In genomic region chr5:136449801-136450200, GRCm38 (mm10) we compare ENCODE assay signal across 18 mouse cellular contexts.
A peak's percentile ranks its signal among the peaks of the same experiment; 100 is the strongest.
DNase-seq lines count a peak whose midpoint lies in the region; ATAC-seq and TF ChIP-seq lines count a peak whose summit lies in the region.
"Had no signal": no experiment of that assay in that cellular context is flagged by ENCODE, and none has a peak within 500 bp of the region (broad histone marks: within the 10 kb centered on the region; RNA-seq: fewer than 3 reads in every experiment).

No protein-coding gene starts in this region.

- ATAC-seq in intestine, postnatal 0 days: peak; percentile 43; the same call in 1 of the 2 replicates
- no peak for ATAC-seq in intestine, embryonic 16.5 days
- ATAC-seq in liver, embryonic 16.5 days (ENCODE audit: low read depth): 0 out of 2 replicates have a peak, but pooled peaks have one; percentile 16
- ATAC-seq in midbrain, embryonic 14.5 days (ENCODE audit: low FRiP score, low TSS enrichment): no peak
- no peak for ATAC-seq in hindbrain, postnatal 0 days
- ATAC-seq: forebrain, postnatal 0 days; hindbrain, embryonic 16.5 days had no signal

- peak; percentile 30 for DNase-seq in c-Kit-positive CD71-positive TER-119-negative erythroid progenitor cells, embryonic 14.5 days (ENCODE audit: low read depth)
- peak; percentile 86 for DNase-seq in thymus, postnatal 14 days
- no peak for DNase-seq in midbrain, embryonic 14.5 days
- no peak for DNase-seq in testis, postnatal 14 days (ENCODE audit: low spot score)
- DNase-seq in hindbrain, postnatal 0 days (ENCODE audit: low spot score): no peak
- DNase-seq: adrenal gland, adult 2 months; cerebellum, postnatal 25 days; forebrain, postnatal 0 days; gastrocnemius, postnatal 10 days; lung, postnatal 10 days; right cerebral cortex, postnatal 14 days had no signal

- H3K27ac ChIP-seq in intestine, postnatal 0 days (ENCODE audit: low read depth, low read length): no peak overlapping the region
- no peak overlapping the region for H3K27ac ChIP-seq in intestine, embryonic 16.5 days (ENCODE audit: low read length)
- no peak overlapping the region for H3K27ac ChIP-seq in liver, embryonic 16.5 days (ENCODE audit: low read length)
- H3K27ac ChIP-seq in midbrain, embryonic 14.5 days (replicated peaks; ENCODE audit: low read depth, low read length): no peak overlapping the region
- no peak overlapping the region for H3K27ac ChIP-seq in hindbrain, postnatal 0 days
- H3K27ac ChIP-seq: kidney, postnatal 0 days; limb, embryonic 10.5 days had no signal

- no peaks in the 10 kb centered on the region for H3K36me3 ChIP-seq in intestine, postnatal 0 days (ENCODE audit: control insufficient read depth, insufficient read depth)
- no peaks in the 10 kb centered on the region for H3K36me3 ChIP-seq in intestine, embryonic 16.5 days (ENCODE audit: control insufficient read depth, insufficient read depth, low read length)
- H3K36me3 ChIP-seq in liver, embryonic 16.5 days (ENCODE audit: control insufficient read depth, insufficient read depth): no peaks in the 10 kb centered on the region
- H3K36me3 ChIP-seq in midbrain, embryonic 14.5 days (ENCODE audit: control insufficient read depth, insufficient read depth, low read length): no peaks in the 10 kb centered on the region
- no peaks in the 10 kb centered on the region for H3K36me3 ChIP-seq in hindbrain, postnatal 0 days (ENCODE audit: insufficient read depth, low read length)

- no peak overlapping the region for H3K4me2 ChIP-seq in intestine, postnatal 0 days (replicated peaks; ENCODE audit: low read depth)
- H3K4me2 ChIP-seq in intestine, embryonic 16.5 days (ENCODE audit: low read depth, low read length): no peak overlapping the region
- no peak overlapping the region for H3K4me2 ChIP-seq in liver, embryonic 16.5 days (ENCODE audit: low read depth, low read length)
- H3K4me2 ChIP-seq in midbrain, embryonic 14.5 days (ENCODE audit: low read length): no peak overlapping the region
- H3K4me2 ChIP-seq in hindbrain, postnatal 0 days (ENCODE audit: low read depth, low read length): no peak overlapping the region
- H3K4me2 ChIP-seq: heart, embryonic 12.5 days had no signal

- no peak overlapping the region for H3K9ac ChIP-seq in intestine, postnatal 0 days (ENCODE audit: low read depth, low read length)
- H3K9ac ChIP-seq in intestine, embryonic 16.5 days (ENCODE audit: low read depth, low read length): no peak overlapping the region
- H3K9ac ChIP-seq in liver, embryonic 16.5 days (ENCODE audit: low read depth, low read length): no peak overlapping the region
- no peak overlapping the region for H3K9ac ChIP-seq in midbrain, embryonic 14.5 days (replicated peaks; ENCODE audit: low read length)
- no peak overlapping the region for H3K9ac ChIP-seq in hindbrain, postnatal 0 days (replicated peaks; ENCODE audit: low read length)
- H3K9ac ChIP-seq: forebrain, postnatal 0 days; heart, embryonic 12.5 days had no signal

- H3K27me3 ChIP-seq in intestine, postnatal 0 days (replicated peaks; ENCODE audit: control insufficient read depth, insufficient read depth, low read length): no peaks in the 10 kb centered on the region
- no peaks in the 10 kb centered on the region for H3K27me3 ChIP-seq in intestine, embryonic 16.5 days (replicated peaks; ENCODE audit: control insufficient read depth, insufficient read depth, low read length)
- H3K27me3 ChIP-seq in liver, embryonic 16.5 days (ENCODE audit: control insufficient read depth, insufficient read depth, low read depth, low read length): no peaks in the 10 kb centered on the region
- no peaks in the 10 kb centered on the region for H3K27me3 ChIP-seq in midbrain, embryonic 14.5 days (ENCODE audit: control insufficient read depth, insufficient read depth, low read length)
- no peaks in the 10 kb centered on the region for H3K27me3 ChIP-seq in hindbrain, postnatal 0 days (ENCODE audit: insufficient read depth, low read length)
- H3K27me3 ChIP-seq: heart, embryonic 12.5 days had no signal

- H3K9me3 ChIP-seq in intestine, postnatal 0 days (ENCODE audit: control insufficient read depth): no peaks in the 10 kb centered on the region
- no peaks in the 10 kb centered on the region for H3K9me3 ChIP-seq in intestine, embryonic 16.5 days (ENCODE audit: control insufficient read depth, low read length)
- H3K9me3 ChIP-seq in liver, embryonic 16.5 days (replicated peaks; ENCODE audit: control insufficient read depth, low read length): no peaks in the 10 kb centered on the region
- H3K9me3 ChIP-seq in midbrain, embryonic 14.5 days (ENCODE audit: control insufficient read depth, low read length): no peaks in the 10 kb centered on the region
- no peaks in the 10 kb centered on the region for H3K9me3 ChIP-seq in hindbrain, postnatal 0 days (ENCODE audit: low read length)
- H3K9me3 ChIP-seq: heart, embryonic 12.5 days; limb, embryonic 10.5 days had no signal

- no peak overlapping the region for H3K4me3 ChIP-seq in intestine, postnatal 0 days (ENCODE audit: low read depth, low read length)
- no peak overlapping the region for H3K4me3 ChIP-seq in intestine, embryonic 16.5 days (ENCODE audit: low read length)
- H3K4me3 ChIP-seq in liver, embryonic 16.5 days (ENCODE audit: low read depth, low read length): no peak overlapping the region
- H3K4me3 ChIP-seq in midbrain, embryonic 14.5 days (replicated peaks; ENCODE audit: low read depth, low read length): no peak overlapping the region
- no peak overlapping the region for H3K4me3 ChIP-seq in hindbrain, postnatal 0 days (ENCODE audit: low read length)
- H3K4me3 ChIP-seq: heart, embryonic 12.5 days; limb, embryonic 10.5 days had no signal

- TF ChIP-seq CTCF in intestine, postnatal 0 days (IDR thresholded peaks at IDR 0.05; ENCODE audit: low read depth): no peak
- TF ChIP-seq CTCF in hindbrain, postnatal 0 days (IDR thresholded peaks at IDR 0.05; ENCODE audit: low read depth): no peak

- H3K4me1 ChIP-seq in intestine, postnatal 0 days (replicated peaks; ENCODE audit: control insufficient read depth, insufficient read depth, low read length): no peaks in the 10 kb centered on the region
- H3K4me1 ChIP-seq in intestine, embryonic 16.5 days (ENCODE audit: control insufficient read depth, insufficient read depth, low read length): no peaks in the 10 kb centered on the region
- no peaks in the 10 kb centered on the region for H3K4me1 ChIP-seq in liver, embryonic 16.5 days (ENCODE audit: control insufficient read depth, low read depth, low read length)
- H3K4me1 ChIP-seq in midbrain, embryonic 14.5 days (ENCODE audit: control insufficient read depth, insufficient read depth, low read length): no peaks in the 10 kb centered on the region
- H3K4me1 ChIP-seq in hindbrain, postnatal 0 days (ENCODE audit: insufficient read depth, low read length): no peaks in the 10 kb centered on the region

Comparison
In these comparisons a context has a peak if more than half of its experiments do, and no peak if none do; other contexts are left out.
1. ATAC-seq: peak in intestine, postnatal 0 days (single experiment) and liver, embryonic 16.5 days (single experiment); none in intestine, embryonic 16.5 days (single experiment), midbrain, embryonic 14.5 days (single experiment) and hindbrain, postnatal 0 days (single experiment).
2. DNase-seq: peak in c-Kit-positive CD71-positive TER-119-negative erythroid progenitor cells, embryonic 14.5 days (single experiment) and thymus, postnatal 14 days (single experiment); none in midbrain, embryonic 14.5 days (single experiment), testis, postnatal 14 days (single experiment) and hindbrain, postnatal 0 days (single experiment).